Mouse (Mus musculus) fibroblast of lung, adult 2 months (primary cell): ENCODE measurements at regions not wholly inside any gene's neighbourhood (a gene's known extent, or its start where the extent isn't known, plus 50 kb on each side); places are given as distances from the start of the nearest gene placed in this dataset.
A peak's percentile ranks its signal among the peaks of the same experiment; 100 is the strongest.

Experiments
- DNase-seq: peaks from one replicate; pipeline ENCODE4 v3.0.0-alpha.2; 2011; ENCODE audit warnings: low read depth

DNA sequence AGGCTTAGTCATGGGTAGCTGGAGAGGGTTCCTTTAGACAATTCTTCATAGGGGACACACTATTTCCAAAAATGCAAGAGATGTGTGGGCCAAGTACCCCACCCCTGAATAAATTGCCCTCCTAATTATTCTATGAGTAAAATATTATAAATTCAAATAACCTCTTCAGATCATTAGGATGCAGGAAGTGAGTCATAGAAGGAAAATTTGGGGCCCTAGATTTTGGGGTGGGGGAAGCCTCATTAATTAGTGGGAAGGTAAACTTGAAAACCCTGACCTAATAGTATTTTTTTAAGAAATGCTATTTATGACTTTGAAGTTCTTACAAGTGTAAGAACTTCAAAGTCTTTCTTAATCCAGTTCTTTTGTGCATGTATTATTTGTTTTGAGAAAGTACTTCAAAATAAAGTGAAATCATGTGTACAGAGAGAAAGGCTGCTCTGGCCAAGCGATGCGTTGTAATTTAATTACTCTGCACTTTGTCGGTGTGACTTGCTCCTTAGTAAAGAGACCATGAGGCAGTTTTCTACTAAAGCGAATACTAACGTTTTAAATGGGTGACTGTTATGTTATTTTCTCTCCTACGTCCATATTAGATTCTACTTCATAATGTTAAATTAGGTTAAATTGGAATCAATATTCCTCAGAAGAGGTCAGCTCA lies 200.6 kb downstream of the Tgfb2 start:
- no peak for DNase-seq

DNA sequence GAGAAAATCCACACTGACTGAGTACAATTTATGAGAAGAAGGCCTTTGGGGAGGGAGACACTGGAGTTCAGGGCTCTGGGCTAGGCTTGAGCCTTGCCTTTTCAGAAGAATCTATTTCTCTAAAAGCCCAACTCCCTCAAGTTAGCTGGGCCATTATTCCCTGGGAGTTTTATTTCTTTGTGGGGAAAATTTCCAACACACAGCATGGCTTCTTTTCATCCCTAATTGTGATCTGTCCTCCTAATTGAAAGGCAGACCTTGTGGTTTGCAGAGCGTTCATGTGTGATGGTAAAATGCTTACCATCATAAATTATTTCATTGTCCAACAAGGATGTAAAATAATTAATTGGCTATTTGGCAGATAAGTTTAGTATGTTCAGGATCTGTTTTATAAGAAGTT lies 204.1 kb downstream of the Tgfb2 start:
- no peak for DNase-seq

GRCm38 (mm10) chr1:186497872-186498271 lies 207.9 kb downstream of the Tgfb2 start:
- DNase-seq, result no peak

DNA sequence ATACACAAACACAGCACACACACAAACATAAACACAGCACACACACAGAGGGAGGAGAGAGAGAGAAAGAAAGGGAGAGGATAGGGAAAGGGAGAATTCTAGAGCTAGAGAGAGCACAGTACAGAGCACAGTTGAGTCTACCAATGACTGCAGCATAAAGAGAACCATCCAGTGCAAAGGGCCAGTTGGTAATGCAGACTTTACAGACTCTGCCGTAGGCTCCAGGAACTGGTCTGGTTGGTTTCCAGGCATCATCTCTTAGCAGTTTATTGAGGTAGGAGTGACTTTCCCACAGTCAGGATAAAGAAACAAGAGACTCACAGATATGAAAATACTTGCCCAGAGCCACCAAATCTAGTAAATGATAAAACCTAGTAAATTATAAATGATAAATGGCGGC lies 208.5 kb downstream of the Tgfb2 start:
- no peak for DNase-seq

- no peak for DNase-seq
Observed at GRCm38 (mm10) chr1:186494411-186494783, 211.4 kb downstream of the Tgfb2 start.

DNA sequence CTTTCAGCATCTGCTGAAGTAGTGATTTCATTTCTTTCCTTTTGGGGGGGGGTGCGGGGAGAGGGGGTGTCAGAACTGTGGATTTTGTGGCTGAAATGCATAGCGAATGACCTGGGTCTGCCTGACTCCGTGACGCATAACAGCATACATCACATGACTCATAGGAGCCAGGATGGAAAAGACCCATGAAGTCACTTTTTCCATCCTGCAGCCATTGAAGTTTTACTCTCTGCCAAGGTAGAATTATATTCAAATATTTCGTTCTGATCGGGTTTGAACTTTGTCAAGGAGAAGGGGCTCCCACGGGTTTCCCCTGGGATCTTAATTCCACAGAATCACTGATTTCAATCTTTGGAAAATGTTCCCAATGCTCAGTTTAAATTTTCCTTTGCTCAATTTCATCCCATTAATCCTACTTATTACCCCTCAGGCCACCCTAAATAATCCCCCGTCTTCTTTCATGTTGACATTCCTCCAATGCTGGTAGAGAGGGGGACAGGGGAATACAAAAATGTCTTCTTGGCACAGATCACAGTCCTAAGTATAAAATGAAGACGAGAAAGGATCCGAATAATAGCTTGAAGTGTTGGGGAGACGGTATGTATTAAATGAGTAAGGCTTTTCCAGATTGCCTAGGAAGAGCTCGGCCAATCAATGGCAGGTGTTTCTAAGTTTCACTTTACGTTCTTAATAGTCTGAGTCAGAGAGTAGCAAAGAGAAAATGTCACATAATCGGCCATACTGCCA lies 212.0 kb downstream of the Tgfb2 start:
- no peak for DNase-seq

DNA sequence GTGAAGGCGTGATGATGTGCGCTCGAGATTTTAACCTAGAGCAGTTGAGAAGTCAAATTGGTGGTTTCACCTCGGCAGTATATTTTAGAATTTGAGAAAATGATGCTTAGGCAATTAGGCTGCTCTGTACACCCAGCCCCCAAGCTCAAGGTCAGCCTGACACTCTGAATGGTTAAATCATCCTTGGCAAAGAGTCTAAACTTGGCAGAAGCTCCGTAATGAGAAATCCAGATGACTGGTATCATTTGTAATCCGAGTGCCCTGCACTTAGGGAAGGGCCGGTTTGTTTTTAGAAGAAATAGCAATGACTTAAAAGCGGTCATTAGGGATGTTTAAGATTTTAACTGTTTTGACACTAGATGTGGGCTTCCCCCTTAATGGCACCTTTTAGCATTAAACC lies 223.6 kb downstream of the Tgfb2 start:
- no peak for DNase-seq

- DNase-seq, result no peak
Observed at GRCm38 (mm10) chr1:186480019-186480418, 225.8 kb downstream of the Tgfb2 start.

GRCm38 (mm10) chr1:186478428-186479238 lies 227.2 kb downstream of the Tgfb2 start:
- DNase-seq, result peak; percentile 87

DNA sequence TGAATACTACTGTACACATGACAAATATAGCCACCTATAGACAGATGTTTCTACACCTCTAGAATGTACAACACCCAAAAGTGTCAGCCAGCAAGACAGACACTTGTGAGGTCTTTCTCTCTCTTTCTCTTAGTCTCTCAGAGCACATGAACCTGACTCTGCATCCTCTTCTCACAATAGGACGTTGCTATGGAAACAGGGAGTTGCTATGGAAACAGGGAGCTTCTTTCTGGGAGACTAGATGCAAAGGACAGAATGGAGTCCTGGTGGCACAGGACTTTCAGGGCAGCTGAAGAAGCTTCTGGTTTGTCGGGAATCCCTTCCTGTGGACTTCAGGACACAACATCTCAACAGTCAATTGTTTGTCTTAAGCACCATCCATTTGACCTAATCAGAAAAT lies 230.9 kb downstream of the Tgfb2 start:
- no peak for DNase-seq

- DNase-seq, result no peak
Observed at GRCm38 (mm10) chr1:186474385-186474784, 231.4 kb downstream of the Tgfb2 start.

DNA sequence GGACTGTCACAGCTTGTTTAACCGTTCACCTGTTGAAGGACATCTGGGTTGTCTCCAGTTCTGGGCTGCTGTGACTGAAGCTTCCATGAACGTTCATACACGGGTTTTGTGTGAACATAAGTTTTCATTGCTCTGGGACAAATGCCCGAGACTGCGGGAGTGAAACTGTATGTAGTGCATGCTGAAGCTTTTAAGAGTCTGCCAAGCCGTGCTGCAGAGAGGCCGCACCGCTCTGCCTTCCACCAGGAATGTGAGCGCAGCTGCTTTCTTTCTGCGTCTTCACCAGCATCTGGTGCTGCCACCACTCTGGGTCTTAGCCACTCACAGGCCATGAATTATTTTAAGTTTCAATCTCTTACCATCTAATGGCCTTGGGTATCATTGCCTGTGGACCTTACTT lies 232.8 kb downstream of the Tgfb2 start:
- no peak for DNase-seq

DNA sequence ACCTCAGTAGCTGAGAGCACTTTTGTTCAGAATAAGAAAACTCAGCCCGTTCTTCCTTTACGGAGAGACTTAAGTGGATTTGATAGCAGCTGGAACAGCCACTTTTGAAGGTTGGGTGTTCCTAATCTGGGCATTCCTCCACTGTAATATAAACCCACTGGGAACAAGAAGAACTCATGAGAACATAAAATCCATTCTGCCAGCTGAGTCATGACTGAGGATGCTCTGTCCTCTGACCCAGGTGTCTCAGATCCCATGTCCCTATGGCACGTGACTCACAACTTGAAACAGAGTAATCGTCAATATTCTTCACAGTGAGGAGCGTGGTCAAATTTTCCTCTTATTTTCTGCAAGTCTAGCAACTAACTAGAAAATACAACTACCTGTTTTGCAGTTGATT lies 240.3 kb downstream of the Tgfb2 start:
- no peak for DNase-seq

DNA sequence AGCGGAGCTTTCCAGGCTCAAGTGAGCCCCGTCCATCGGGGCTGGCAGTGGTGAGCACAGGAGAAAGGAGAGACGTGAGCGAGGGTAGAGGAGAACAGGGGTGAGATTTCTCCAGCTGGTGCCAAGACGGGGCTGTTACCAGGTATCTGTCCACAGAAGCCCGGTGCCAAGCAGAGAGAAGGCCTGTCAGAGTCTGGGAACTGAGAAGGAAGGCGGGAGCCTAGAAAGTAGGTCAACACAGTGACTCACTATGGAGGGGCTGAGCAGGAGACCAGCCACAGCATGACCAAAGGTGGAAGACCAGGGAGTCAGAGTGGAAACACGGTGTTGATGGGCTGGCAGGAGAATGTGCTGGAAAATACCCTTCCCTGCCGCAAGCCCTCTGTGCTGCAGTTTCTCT lies 245.0 kb downstream of the Tgfb2 start:
- peak; percentile 87 for DNase-seq

DNA sequence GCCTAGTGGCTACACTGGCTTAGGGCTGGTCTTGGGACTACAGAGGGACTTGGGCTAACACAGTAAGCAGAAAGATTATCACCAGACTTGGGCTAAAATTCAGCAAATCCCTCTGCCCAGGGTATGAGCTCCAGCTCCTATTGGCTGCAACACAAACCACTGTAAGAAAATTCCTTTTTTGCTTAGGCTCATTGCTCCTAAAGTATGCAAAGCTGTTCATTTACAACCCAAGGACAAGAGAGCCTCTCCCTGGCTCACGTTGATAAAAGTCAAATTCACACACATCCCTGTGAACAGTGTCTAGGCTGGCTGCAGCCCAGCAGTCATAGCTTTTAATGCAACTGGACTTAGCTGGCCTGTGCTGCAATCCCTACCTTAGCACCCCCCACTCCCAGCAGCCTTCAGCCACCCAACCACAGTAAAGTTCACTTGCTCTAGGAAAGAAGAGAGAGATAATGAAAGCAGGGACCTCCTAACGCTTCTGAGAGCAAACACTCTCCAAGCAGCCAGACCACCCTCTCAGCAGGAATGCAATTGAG lies 247.6 kb downstream of the Tgfb2 start:
- no peak for DNase-seq

DNA sequence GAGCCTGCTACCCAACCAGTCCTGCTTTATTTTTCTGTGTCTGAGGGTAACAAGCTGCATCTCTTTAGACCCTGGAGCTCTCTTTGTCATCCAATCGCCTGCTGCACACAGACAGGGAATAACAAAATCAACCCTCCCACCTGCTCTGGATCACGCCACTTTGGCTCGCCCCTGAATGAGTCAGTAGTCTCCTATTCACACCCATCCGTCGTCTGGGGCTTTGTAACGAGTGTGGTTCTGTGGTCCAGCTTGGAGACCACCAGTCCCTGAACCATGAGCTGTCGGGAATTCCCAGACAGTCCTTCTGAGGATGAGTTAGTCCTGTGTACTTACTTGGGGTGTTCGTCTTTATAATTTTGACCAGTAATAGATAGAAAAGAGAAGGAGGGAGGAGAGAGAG lies 248.7 kb downstream of the Tgfb2 start:
- DNase-seq, result no peak

GRCm38 (mm10) chr1:186456131-186456530 lies 249.7 kb downstream of the Tgfb2 start:
- DNase-seq, result no peak

GRCm38 (mm10) chr1:186455177-186455660 lies 250.6 kb downstream of the Tgfb2 start:
- DNase-seq, result peak; percentile 75

- DNase-seq, result peak; percentile 73
Observed at GRCm38 (mm10) chr1:186454393-186455085, 251.2 kb downstream of the Tgfb2 start.

GRCm38 (mm10) chr1:186448841-186449650 lies 256.7 kb downstream of the Tgfb2 start:
- peak; percentile 70 for DNase-seq

DNA sequence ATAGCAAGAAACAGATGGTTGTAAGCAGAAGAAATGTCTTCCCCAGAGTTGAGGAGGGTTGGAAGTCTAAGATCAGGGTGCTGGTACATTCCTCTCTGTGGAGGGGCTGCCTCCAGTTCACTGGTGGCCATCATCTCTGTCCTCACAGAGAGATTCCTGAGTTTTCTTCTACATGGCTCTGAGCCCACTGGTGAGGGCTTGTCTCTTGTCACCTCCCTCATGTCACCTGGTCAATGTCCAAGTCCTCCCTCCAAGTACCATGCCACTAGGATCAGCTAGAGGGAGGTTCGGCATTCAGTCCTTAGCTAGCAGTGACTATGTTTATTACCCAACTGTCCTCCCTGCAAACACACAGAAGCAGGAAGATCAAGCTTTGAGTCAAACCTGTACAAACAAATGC lies 258.3 kb downstream of the Tgfb2 start:
- DNase-seq, result no peak
